Mouse (Mus musculus) heart, adult 9 months (tissue): ENCODE results near the gene Plxnb1.
"Not testable (repeated sequence)": the region's sequence is repeated elsewhere in the genome, so short reads cannot be mapped to it uniquely, and the experiment has no call there.

Experiments
- DNase-seq, 2 experiments: peaks; one replicate each; pipeline ENCODE4 v3.0.0; 2022; ENCODE audit warnings: low spot score in 2 of 2

Gene Plxnb1

DNA sequence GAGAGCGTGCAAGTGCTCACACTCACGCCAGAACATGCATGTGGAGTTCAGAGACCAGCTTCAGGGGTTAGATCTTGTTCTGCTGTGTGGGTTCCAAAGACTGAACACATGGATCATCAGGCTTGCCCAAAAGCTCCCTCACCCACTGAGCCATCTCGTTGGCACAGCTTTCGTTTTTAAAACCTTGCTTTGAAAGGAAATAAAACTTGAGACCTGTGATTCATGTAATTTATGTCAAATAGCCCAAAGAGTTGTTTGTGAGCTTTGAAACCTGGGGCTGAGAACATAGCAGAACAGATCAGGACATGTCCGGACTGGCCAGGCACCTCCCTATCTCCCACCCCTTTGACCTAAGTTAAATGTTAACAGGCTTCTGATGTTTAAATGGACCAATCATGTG is 34.9 kb downstream of the Plxnb1 start:
- no peak for DNase-seq

DNA sequence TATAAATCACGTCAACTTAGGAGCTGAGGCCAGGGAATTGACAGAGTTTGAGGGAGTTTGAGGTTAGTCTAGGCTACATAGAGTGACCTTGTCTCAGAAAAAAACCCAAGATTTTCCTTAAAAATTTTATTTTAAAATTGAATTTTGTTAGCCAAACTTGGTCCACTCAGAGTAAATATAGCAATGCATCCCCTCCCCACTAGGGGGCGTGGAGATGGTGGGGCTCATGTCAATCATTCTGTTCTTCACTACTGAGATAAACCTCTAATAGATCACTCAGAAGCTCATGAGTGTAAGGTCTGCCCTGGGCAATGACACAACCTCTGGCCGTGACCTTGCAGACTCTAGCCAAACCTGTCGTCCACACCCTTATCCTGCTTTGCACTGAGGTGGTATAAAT is 45.2 kb downstream of the Plxnb1 start:
- DNase-seq, result not testable (repeated sequence)

DNA sequence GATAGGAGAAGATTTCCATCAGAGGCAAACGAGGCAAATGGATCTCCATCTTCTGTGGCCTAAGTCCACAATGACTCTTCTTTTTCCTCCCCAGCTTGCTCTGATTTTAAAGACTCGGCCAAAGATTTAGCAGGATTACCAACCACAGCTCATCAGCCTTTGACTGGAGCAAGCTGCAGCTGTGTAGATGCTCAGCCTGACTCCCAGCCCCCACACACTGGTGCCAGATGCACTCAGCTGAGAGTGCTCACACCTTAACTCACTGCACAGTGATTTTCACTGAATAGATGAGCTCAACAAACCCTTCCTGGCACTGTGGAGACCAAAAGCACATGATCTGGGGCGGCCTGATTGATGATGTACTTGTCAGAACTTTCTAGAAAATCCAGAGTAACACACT is 66.8 kb downstream of the Plxnb1 start, which contains the start of gene Fbxw21:
Gene Fbxw21 (minus strand): TSS at position 101 of the 400 bp plus-strand sequence.
- no peak for DNase-seq

DNA sequence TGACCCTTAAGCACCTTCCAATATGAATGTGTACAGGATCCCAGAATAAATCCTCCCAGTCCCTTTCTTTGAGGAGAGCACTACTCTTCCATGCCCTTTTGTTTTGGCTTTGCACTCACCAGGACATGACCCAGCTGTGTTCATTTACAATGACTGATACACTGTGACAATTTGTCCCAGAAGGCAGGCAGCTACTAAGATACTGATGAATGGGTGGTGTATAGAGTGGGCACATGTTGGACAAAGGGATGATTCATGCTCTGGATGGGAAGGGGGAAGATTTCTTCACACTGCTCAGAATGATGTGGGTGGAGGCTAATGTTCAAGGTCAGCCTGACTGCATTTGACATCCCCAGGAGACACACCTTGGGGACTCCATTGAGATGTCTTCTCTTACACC is 72.1 kb downstream of the Plxnb1 start:
- DNase-seq, result no peak
